Mouse (Mus musculus): ENCODE data around the gene Mmp20.

Gene Mmp20

GRCm38 (mm10) chr9:7693961-7694360, 65.9 kb downstream of the Mmp20 start:
- no peak for DNase-seq

- no peak for DNase-seq
Measured at GRCm38 (mm10) chr9:7695646-7696045, 67.6 kb downstream of the Mmp20 start.

DNA sequence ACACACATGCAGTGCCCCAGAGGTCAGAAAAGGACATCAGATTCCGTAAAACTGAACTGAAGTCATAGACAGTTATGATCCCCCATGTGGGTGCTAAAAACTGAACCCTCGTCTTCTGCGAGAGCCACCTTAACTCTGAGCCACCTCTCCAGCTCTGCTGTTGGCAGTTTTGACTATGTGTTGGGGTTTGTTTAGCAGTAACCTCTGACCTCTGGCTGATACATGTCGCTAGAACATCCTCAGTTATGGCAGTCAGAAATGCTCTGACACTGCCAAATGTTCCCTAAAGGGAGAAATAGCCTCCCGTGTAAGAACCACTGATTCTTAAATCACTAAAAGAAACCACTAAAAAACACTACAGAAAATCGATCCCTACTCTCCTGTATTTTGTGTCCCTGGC, 80.7 kb downstream of the Mmp20 start:
- no peak for DNase-seq

- DNase-seq: no peak
Measured at GRCm38 (mm10) chr9:7711196-7711595, 83.2 kb downstream of the Mmp20 start.

DNA sequence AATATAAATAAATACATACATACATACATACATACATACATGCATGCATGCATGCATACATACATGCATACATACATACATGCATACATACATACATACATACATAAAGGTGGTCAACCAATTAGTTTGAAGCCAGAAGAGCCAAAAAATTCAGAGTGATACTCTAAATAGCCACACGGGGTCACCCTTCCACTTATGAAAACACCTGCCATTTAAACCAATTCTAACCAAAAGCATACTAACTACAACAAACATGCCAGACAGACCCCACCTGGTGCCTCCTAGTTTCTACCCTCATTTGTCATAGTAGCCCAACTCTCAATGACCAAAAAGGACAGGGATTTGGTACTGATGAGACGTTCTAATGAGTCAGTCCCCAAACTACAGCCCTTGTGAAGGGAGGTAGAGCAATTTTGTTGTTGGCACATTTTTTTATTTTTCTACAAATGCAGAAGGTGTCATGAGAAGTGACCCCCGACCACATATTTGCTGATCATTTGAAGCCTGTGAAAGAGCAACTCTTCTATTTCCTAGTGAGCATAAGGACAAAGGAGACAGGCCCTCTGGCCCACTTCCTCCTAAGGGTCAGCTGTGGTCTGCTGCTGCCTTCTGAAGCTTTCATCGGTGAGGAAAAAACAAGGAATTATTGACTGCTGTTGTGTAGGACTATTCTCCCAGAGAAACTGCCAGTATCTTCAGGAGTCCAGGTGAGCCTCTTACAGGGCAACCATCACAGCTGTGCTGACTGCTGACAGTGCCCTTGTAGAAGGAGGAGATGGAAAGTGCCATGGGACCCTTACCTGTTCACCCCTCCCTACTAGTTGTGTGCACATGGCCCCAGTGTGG, 86.3 kb downstream of the Mmp20 start:
- DNase-seq: peak; percentile 37 to 50

DNA sequence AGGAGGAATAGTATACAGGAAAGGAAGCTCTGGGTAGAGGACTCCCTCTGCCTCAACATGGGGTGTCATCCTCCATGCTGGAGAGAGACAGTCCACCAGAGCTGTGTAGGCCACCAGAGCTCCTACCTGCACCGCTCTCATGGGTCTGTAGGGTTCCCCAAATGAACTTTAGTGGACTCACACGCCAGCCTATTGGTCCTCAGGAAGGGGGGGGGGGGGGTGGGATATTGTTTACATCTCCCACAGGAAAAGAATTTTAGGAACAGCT, 86.8 kb downstream of the Mmp20 start:
- no peak for DNase-seq

DNA sequence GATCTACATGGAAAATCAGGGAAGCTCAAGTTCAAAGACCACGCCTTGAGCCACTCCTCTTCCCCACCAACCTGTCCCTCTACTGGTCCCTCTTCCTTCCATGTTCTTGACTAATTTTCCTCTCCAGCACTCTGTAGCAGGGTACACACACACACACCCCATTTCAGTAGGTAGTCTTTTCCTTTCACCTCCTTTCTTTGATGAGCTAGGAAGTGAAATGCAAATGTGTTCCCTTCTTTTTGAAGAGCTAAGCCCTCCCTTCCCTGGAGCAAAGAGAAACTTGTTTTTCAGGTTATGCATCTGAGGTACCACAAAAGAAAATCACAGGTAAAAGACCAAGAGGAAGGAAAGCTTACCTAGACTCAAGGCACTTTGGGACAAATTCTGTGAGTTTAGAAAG, 93.5 kb downstream of the Mmp20 start:
- no peak for DNase-seq

Data from kidney, postnatal 36 days (tissue).